Mouse (Mus musculus) lung, adult 2 months (tissue): ENCODE measurements around the gene Lrrc28.

Experiments used
- CTCF ChIP-seq: fragments of 200-500 bp; IDR thresholded peaks from 2 replicates; pipeline ENCODE4 v1.5.1; 2011; ENCODE audit warnings: mild to moderate bottlenecking, low read length, control low read depth; ENCODE audit not compliant: insufficient read depth
- POLR2A ChIP-seq: fragments of 200-500 bp; IDR thresholded peaks from 2 replicates; pipeline ENCODE4 v1.6.1; 2011; ENCODE audit warnings: low read depth, mild to moderate bottlenecking, control low read depth, low read length, borderline replicate concordance; ENCODE audit errors: extremely low read depth

GRCm38 (mm10) chr7:67502631-67503030 lies 142.4 kb downstream of the Lrrc28 start:
- TF ChIP-seq POLR2A (no peak), CTCF (no peak)
